Mouse (Mus musculus) hindbrain, embryonic 10.5 days (tissue): ENCODE measurements around the gene Olfr620. TPM values are rescaled to one million over a fixed set of nuclear protein-coding genes. Genes with fewer than 3 reads are reported as not detected.

ENCODE experiments used
- DNase-seq: peaks from one replicate; pipeline ENCODE4 v3.0.0-alpha.2; 2017; ENCODE audit warnings: low spot score
- H3K27ac ChIP-seq: fragments of 300-500 bp; sonication (generic); 2 replicates; pipeline ENCODE4 v1.5.1; 2016; ENCODE audit warnings: mild to moderate bottlenecking, moderate library complexity
- H3K27me3 ChIP-seq: fragments of 300-500 bp; sonication (generic); 2 replicates; pipeline ENCODE4 v1.6.1; 2016; ENCODE audit warnings: mild to moderate bottlenecking; ENCODE audit not compliant: poor library complexity, insufficient read depth, severe bottlenecking
- H3K36me3 ChIP-seq: fragments of 300-500 bp; sonication (generic); 2 replicates; pipeline ENCODE4 v1.6.1; 2016; ENCODE audit warnings: mild to moderate bottlenecking, moderate library complexity
- H3K4me1 ChIP-seq: fragments of 300-500 bp; sonication (generic); replicated peaks from 2 replicates; pipeline ENCODE4 v1.6.1; 2016; ENCODE audit warnings: mild to moderate bottlenecking
- H3K4me3 ChIP-seq: fragments of 300-500 bp; sonication (generic); 2 replicates; pipeline ENCODE4 v1.5.1; 2016; ENCODE audit warnings: mild to moderate bottlenecking, moderate library complexity
- H3K9me3 ChIP-seq: fragments of 300-500 bp; sonication (generic); 2 replicates; pipeline ENCODE4 v1.6.1; 2016; ENCODE audit warnings: mild to moderate bottlenecking, moderate library complexity
- WGBS: fragments of 180-500 bp; shearing (Covaris S2); methylation state at CpG from one replicate; pipeline ENCODE4 v1.1.7; 2016; 5-methylcytosine and 5-hydroxymethylcytosine counted together
- polyA plus RNA-seq: library from polyadenylated mRNA; unstranded; fragments of >200 nt; fragmentation: Nextera tagmentation; extraction: Ambion mirVana; gene quantifications from 2 replicates; pipeline ENCODE4 v1.2.1, GENCODE M21; 2016

Olfr620 gene
- polyA plus RNA-seq: not detected in 2 replicates

GRCm38 (mm10) chr7:103612434-103612833 lies at the start of gene Olfr620:
Olfr620 (minus strand) TSS chr7:103612534.
- no peaks in the 10 kb centered on the region for H3K36me3 ChIP-seq
- no peaks in the 10 kb centered on the region for H3K27me3 ChIP-seq
- 84% methylated on average over 2 of the region's 2 CpGs for WGBS
- no peak within 1 kb of the TSS for H3K4me3 ChIP-seq
- H3K4me1 ChIP-seq: no peaks in the 10 kb centered on the region
- H3K9me3 ChIP-seq: no peaks in the 10 kb centered on the region
- H3K27ac ChIP-seq: no peak within 1 kb of the TSS
- no peak for DNase-seq

DNA sequence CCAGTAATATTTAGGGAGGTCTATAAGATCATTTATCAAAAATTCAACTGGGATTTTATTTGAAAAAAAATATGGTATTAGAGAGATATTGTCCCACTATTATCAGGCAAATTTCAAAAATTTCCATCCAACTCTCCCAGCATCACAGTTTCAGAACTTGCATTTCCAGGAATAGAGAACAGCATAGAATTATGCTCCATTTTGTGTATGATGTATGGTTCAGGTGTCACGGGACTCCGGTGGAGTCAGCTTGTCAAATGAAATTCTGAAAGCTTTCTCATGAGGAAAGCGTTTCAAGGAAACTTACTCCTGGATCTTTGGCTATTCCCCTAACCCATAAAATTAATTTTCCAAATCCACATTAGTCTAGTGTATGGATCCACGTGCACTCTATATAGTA lies 31.7 kb upstream of the Olfr620 start:
- no peak for DNase-seq
- no peak overlapping the region for H3K27ac ChIP-seq
- H3K27me3 ChIP-seq: no peaks in the 10 kb centered on the region
- H3K9me3 ChIP-seq: no peaks in the 10 kb centered on the region
- H3K4me3 ChIP-seq: no peak overlapping the region
- no peaks in the 10 kb centered on the region for H3K36me3 ChIP-seq
- 93% methylated on average over 4 of the region's 4 CpGs for WGBS
- no peaks in the 10 kb centered on the region for H3K4me1 ChIP-seq

DNA sequence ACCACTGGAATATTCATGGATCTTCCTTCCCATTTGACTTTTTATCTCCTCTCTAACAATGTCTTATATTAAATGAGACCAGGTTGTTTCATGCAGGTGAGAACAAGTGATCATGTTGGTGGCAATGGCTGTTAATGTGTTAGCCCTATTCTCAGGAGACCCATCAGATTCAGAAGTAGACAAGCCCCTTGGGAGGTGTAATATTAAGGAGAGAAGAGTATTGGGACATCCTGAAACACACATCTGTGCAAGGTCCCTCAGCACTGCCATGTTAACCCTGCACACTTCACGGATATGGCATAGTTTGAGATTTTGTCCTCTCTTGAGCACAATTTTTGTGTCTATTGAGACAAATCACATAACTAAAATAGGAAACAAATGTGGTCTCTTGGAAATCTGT lies 30.3 kb upstream of the Olfr620 start, which contains the start of gene Olfr622:
TSS of gene Olfr622 (minus strand) at position 101 of the 400 bp plus-strand sequence.
- Histone ChIP-seq H3K4me1 (no peaks in the 10 kb centered on the region), H3K9me3 (no peaks in the 10 kb centered on the region), H3K27ac (no peak within 1 kb of the TSS), H3K36me3 (no peaks in the 10 kb centered on the region), H3K4me3 (no peak within 1 kb of the TSS), H3K27me3 (no peaks in the 10 kb centered on the region)
- no peak for DNase-seq
- 82% methylated on average over 1 of the region's 1 CpGs for WGBS

DNA sequence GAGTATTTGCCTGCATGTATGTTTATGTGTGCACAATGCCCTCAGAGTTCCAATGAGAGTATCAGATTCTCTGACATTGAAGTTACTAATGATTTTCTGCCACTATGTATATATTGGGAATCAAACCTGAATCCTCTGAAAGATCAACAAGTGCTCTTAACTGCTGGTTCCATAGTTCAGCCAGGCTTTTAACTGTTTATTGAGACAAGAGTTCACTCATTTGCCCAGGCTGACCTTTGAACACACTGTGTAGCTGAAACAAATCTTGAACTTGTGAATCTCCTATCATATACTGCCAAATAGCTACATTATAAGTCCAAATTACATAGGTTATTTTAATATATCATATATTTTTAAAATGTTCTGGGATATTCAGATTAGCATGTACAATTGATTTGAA lies 24.5 kb upstream of the Olfr620 start:
- Histone ChIP-seq H3K36me3 (no peaks in the 10 kb centered on the region), H3K9me3 (no peaks in the 10 kb centered on the region), H3K4me1 (no peaks in the 10 kb centered on the region), H3K27ac (no peak overlapping the region), H3K27me3 (no peaks in the 10 kb centered on the region), H3K4me3 (no peak overlapping the region)
- no peak for DNase-seq

- H3K9me3 ChIP-seq: no peaks in the 10 kb centered on the region
- H3K4me1 ChIP-seq: no peaks in the 10 kb centered on the region
- H3K4me3 ChIP-seq: no peak overlapping the region
- no peaks in the 10 kb centered on the region for H3K27me3 ChIP-seq
- 82% methylated on average over 2 of the region's 2 CpGs for WGBS
- no peak for DNase-seq
- no peak overlapping the region for H3K27ac ChIP-seq
- H3K36me3 ChIP-seq: no peaks in the 10 kb centered on the region
Measured at GRCm38 (mm10) chr7:103607425-103607824, 4.9 kb downstream of the Olfr620 start.

DNA sequence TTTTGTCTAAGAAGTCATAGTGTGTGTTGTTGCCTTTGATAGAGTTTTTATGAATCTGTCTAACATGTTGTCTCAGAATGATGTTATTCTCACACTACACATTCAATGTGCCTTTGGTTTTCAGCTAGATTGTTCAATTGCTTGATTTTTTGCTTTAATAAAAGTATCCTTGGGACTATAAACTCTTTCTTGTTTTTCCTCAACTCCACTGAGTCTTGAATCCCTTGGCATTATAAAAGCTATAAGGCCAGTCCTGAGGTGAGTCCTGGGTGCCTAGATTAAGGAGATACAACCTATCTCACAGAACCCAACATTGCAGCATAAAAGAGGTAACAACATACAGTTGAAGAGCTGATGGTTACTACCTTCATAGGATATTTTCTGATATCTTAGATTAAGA lies 12.1 kb downstream of the Olfr620 start, which contains the start of gene Olfr619:
TSS of gene Olfr619 (plus strand) at position 301 of the 400 bp plus-strand sequence.
- Histone ChIP-seq H3K27ac (no peak within 1 kb of the TSS), H3K4me3 (no peak within 1 kb of the TSS), H3K27me3 (no peaks in the 10 kb centered on the region), H3K9me3 (no peaks in the 10 kb centered on the region), H3K4me1 (no peaks in the 10 kb centered on the region), H3K36me3 (no peaks in the 10 kb centered on the region)
- DNase-seq: no peak

DNA sequence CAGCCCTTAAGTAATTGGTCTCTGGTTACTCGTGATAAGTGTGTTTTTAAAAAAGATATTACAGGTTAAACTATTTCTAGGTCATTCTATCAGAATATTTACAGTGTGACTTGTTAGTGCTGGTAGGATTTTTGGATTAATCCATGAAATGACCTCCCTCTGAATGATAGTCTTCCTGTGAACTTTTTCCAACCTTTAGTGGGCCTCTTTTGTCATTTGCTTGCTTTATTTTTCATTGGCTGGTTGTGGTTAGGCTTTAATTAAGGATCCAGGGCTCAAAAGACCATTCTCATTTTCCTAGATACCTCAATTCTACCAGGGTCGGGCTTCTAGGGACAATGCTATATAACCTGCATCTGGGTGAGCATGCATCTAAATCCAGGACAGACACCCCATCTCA lies 22.5 kb downstream of the Olfr620 start, which contains the start of gene Olfr618:
TSS of gene Olfr618 (plus strand) at position 301 of the 400 bp plus-strand sequence.
- no peaks in the 10 kb centered on the region for H3K4me1 ChIP-seq
- WGBS: 67% methylated on average over 2 of the region's 2 CpGs

GRCm38 (mm10) chr7:103572761-103573160 lies 39.6 kb downstream of the Olfr620 start, which contains the start of gene Olfr617:
Olfr617 (plus strand) TSS chr7:103573061.
- no peaks in the 10 kb centered on the region for H3K9me3 ChIP-seq
- H3K4me1 ChIP-seq: no peaks in the 10 kb centered on the region
- H3K27me3 ChIP-seq: no peaks in the 10 kb centered on the region
- DNase-seq: no peak
- WGBS: 88% methylated on average over 1 of the region's 1 CpGs
- H3K27ac ChIP-seq: no peak within 1 kb of the TSS
- no peaks in the 10 kb centered on the region for H3K36me3 ChIP-seq
- no peak within 1 kb of the TSS for H3K4me3 ChIP-seq

More for the DNA sequence above, 22.5 kb downstream of the Olfr620 start, which contains the start of gene Olfr618:
- DNase-seq: no peak
- Histone ChIP-seq H3K27ac (no peak within 1 kb of the TSS), H3K27me3 (no peaks in the 10 kb centered on the region), H3K9me3 (no peaks in the 10 kb centered on the region), H3K4me3 (no peak within 1 kb of the TSS), H3K36me3 (no peaks in the 10 kb centered on the region)

GRCm38 (mm10) chr7:103569043-103569442 lies 43.3 kb downstream of the Olfr620 start, which contains the start of gene Olfr616:
Olfr616 (minus strand) TSS chr7:103569143.
- Histone ChIP-seq H3K4me3 (no peak within 1 kb of the TSS), H3K9me3 (no peaks in the 10 kb centered on the region), H3K27me3 (no peaks in the 10 kb centered on the region), H3K27ac (no peak within 1 kb of the TSS), H3K4me1 (no peaks in the 10 kb centered on the region), H3K36me3 (no peaks in the 10 kb centered on the region)
- WGBS: 75% methylated on average over 3 of the region's 3 CpGs
- DNase-seq: no peak

- H3K4me3 ChIP-seq: no peak within 1 kb of the TSS
- H3K4me1 ChIP-seq: no peaks in the 10 kb centered on the region
- H3K27ac ChIP-seq: no peak within 1 kb of the TSS
- no peaks in the 10 kb centered on the region for H3K36me3 ChIP-seq
- H3K27me3 ChIP-seq: no peaks in the 10 kb centered on the region
- WGBS: 89% methylated on average over 2 of the region's 2 CpGs
- H3K9me3 ChIP-seq: no peaks in the 10 kb centered on the region
- no peak for DNase-seq
Measured at GRCm38 (mm10) chr7:103555779-103556178, 56.6 kb downstream of the Olfr620 start, which contains the start of gene Olfr615. Olfr615 (plus strand) TSS chr7:103556079.

Other genes with a start within 250 kb of the Olfr620 start
- gene Olfr601, start 249.9 kb downstream of the Olfr620 start, polyA plus RNA-seq: not detected in 2 replicates
- not detected in 2 replicates for gene Olfr603, start 226.4 kb downstream of the Olfr620 start, polyA plus RNA-seq
- not detected in 2 replicates for gene Usp17lc, start 197.5 kb downstream of the Olfr620 start, polyA plus RNA-seq
- not detected in 2 replicates for gene Olfr605, start 167.1 kb downstream of the Olfr620 start, polyA plus RNA-seq
- gene Olfr606, start 163.5 kb downstream of the Olfr620 start, polyA plus RNA-seq: not detected in 2 replicates
- gene Olfr607, start 148.4 kb downstream of the Olfr620 start, polyA plus RNA-seq: not detected in 2 replicates
- not detected in 2 replicates for gene Olfr608, start 142.7 kb downstream of the Olfr620 start, polyA plus RNA-seq
- not detected in 2 replicates for gene Olfr609, start 114.5 kb downstream of the Olfr620 start, polyA plus RNA-seq
- gene Olfr610, start 100.4 kb downstream of the Olfr620 start, polyA plus RNA-seq: not detected in 2 replicates
- gene Olfr611, start 91.7 kb downstream of the Olfr620 start, polyA plus RNA-seq: not detected in 2 replicates
- not detected in 2 replicates for gene Olfr612, start 69.8 kb downstream of the Olfr620 start, polyA plus RNA-seq
- not detected in 2 replicates for gene Olfr613, start 64.5 kb downstream of the Olfr620 start, polyA plus RNA-seq
- gene Olfr615, start 56.5 kb downstream of the Olfr620 start, polyA plus RNA-seq: not detected in 2 replicates
- not detected in 2 replicates for gene Olfr616, start 43.4 kb downstream of the Olfr620 start, polyA plus RNA-seq
- not detected in 2 replicates for gene Olfr617, start 39.5 kb downstream of the Olfr620 start, polyA plus RNA-seq
- not detected in 2 replicates for gene Olfr618, start 22.4 kb downstream of the Olfr620 start, polyA plus RNA-seq
- gene Olfr619, start 12.0 kb downstream of the Olfr620 start, polyA plus RNA-seq: not detected in 2 replicates
- gene Olfr622, start 30.2 kb upstream of the Olfr620 start, polyA plus RNA-seq: not detected in 2 replicates
- gene Olfr623, start 51.2 kb upstream of the Olfr620 start, polyA plus RNA-seq: not detected in 2 replicates
- 0.03 TPM in 1 of 2 replicates, not detected in the other for gene Olfr624, start 58.7 kb upstream of the Olfr620 start, polyA plus RNA-seq
- gene Olfr625-ps1, start 70.2 kb upstream of the Olfr620 start, polyA plus RNA-seq: not detected in 2 replicates
- not detected in 2 replicates for gene Olfr243, start 102.1 kb upstream of the Olfr620 start, polyA plus RNA-seq
- gene Olfr628, start 117.8 kb upstream of the Olfr620 start, polyA plus RNA-seq: not detected in 2 replicates
- not detected in 2 replicates for gene Olfr629, start 132.4 kb upstream of the Olfr620 start, polyA plus RNA-seq
- gene Olfr630, start 144.8 kb upstream of the Olfr620 start, polyA plus RNA-seq: not detected in 2 replicates
- not detected in 2 replicates for gene Olfr69, start 159.1 kb upstream of the Olfr620 start, polyA plus RNA-seq
- not detected in 2 replicates for gene Olfr68, start 167.2 kb upstream of the Olfr620 start, polyA plus RNA-seq
- gene Olfr67, start 179.3 kb upstream of the Olfr620 start, polyA plus RNA-seq: not detected in 2 replicates
- 187 and 377 TPM in 2 replicates for gene Hbb-bt, start 201.5 kb upstream of the Olfr620 start, polyA plus RNA-seq
- 78.1 and 116 TPM in 2 replicates for gene Hbb-bs, start 215.6 kb upstream of the Olfr620 start, polyA plus RNA-seq
- gene Hbb-bh2, start 228.0 kb upstream of the Olfr620 start, polyA plus RNA-seq: 0.63 TPM in 1 of 2 replicates, not detected in the other
- 3,568 and 4,570 TPM in 2 replicates for gene Hbb-bh1, start 230.6 kb upstream of the Olfr620 start, polyA plus RNA-seq
- 8,684 and 9,134 TPM in 2 replicates for gene Hbb-y, start 240.7 kb upstream of the Olfr620 start, polyA plus RNA-seq